Mouse (Mus musculus): ENCODE measurements around the gene Gm20715.

DNA sequence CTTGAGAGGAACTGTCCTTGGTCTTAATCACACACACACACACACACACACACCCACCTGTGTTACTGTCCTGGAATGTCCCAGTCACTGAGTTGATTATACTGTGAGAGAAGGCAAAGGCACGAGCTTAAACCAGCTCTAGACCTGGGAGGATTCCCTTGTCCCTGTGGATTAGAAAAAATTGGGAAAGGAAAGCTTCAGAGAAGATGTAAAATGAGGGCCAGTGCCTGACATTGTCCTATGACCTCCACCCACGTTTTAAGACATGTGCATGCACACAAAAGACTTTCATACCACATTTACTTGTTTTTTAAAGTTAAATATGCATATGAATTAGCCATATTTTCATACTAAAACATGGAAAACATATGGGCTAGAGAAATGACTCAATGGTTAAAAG is 76.8 kb downstream of the Gm20715 start, which contains the start of gene Olfr5:
- TF ChIP-seq CTCF (IDR thresholded peaks at IDR 0.05; ENCODE audit: extremely low read depth, insufficient read depth, insufficient read length, insufficient replicate concordance) (no peak), POLR2A (IDR thresholded peaks at IDR 0.05; ENCODE audit: low read depth, low read length) (no peak)

Measured in spleen, adult 2 months (tissue).